Mouse (Mus musculus) CH12.LX (cell line): Measurements from ENCODE around the gene Phtf2. TPM values are rescaled to one million over a fixed set of nuclear protein-coding genes. Genes with fewer than 3 reads are reported as not detected.

Experiments
- DNase-seq: peaks from one replicate; pipeline ENCODE4 v3.0.0-alpha.2; 2013; ENCODE audit errors: extremely low read depth
- H3K27ac ChIP-seq: 2 replicates; pipeline ENCODE4 v1.5.1; 2012; ENCODE audit warnings: low read depth, mild to moderate bottlenecking, control low read depth, moderate library complexity; ENCODE audit not compliant: insufficient read depth
- H3K27me3 ChIP-seq: replicated peaks from 2 replicates; pipeline ENCODE3; 2012; ENCODE audit warnings: inconsistent platforms
- H3K36me3 ChIP-seq, 2 experiments: replicated peaks in 1 of 2; 2 replicates each; pipeline versions ENCODE3 to v1.6.1; 2012; ENCODE audit warnings: inconsistent platforms in 1 of 2, low read length in 1 of 2, mild to moderate bottlenecking in 1 of 2, mixed read lengths in 1 of 2, moderate library complexity in 1 of 2; ENCODE audit not compliant: control insufficient read depth in 1 of 2, insufficient read depth in 1 of 2
- H3K4me1 ChIP-seq, 2 experiments: 2 replicates each; pipeline ENCODE4 v1.6.1; 2012; ENCODE audit warnings: inconsistent platforms in 1 of 2, moderate library complexity in 1 of 2; ENCODE audit not compliant: insufficient read depth in 2 of 2, control insufficient read depth in 1 of 2
- H3K4me2 ChIP-seq: 2 replicates; pipeline ENCODE4 v1.6.1; 2012; ENCODE audit warnings: low read depth, mild to moderate bottlenecking, control low read depth; ENCODE audit not compliant: poor library complexity, insufficient read depth, severe bottlenecking
- H3K4me3 ChIP-seq, 3 experiments: fragments of 150-350 bp in 1 of 3; sonication (generic) in 1 of 3; replicated peaks in 1 of 3; 2 replicates each; pipeline versions ENCODE3 to v1.5.1; 2011 to 2012; ENCODE audit warnings: low read depth in 2 of 3, low read length in 2 of 3, mild to moderate bottlenecking in 2 of 3, moderate library complexity in 2 of 3, control low read depth in 1 of 3, improper control_type of control experiment in 1 of 3, inconsistent platforms in 1 of 3, mixed read lengths in 1 of 3; ENCODE audit not compliant: poor library complexity in 1 of 3
- H3K79me2 ChIP-seq: replicated peaks from 2 replicates; pipeline ENCODE4 v1.6.1; 2012; ENCODE audit warnings: mild to moderate bottlenecking, moderate library complexity; ENCODE audit not compliant: control insufficient read depth, poor library complexity, insufficient read depth, severe bottlenecking; ENCODE audit errors: extremely low read depth
- H3K9ac ChIP-seq: 2 replicates; pipeline ENCODE4 v1.6.1; 2012; ENCODE audit warnings: low read depth, mild to moderate bottlenecking, control low read depth, moderate library complexity; ENCODE audit not compliant: insufficient read depth
- H3K9me3 ChIP-seq: replicated peaks from 2 replicates; pipeline ENCODE3; 2012; ENCODE audit warnings: low read length, inconsistent platforms, mixed read lengths
- BHLHE40 ChIP-seq: IDR thresholded peaks from 2 replicates; pipeline ENCODE4 v1.6.1; 2011; ENCODE audit warnings: mild to moderate bottlenecking, low read depth, low read length, improper control_type of control experiment
- CHD2 ChIP-seq: IDR thresholded peaks from 2 replicates; pipeline ENCODE4 v1.6.1; 2011; ENCODE audit warnings: low read length, improper control_type of control experiment
- CTCF ChIP-seq, 2 experiments: IDR thresholded peaks in 1 of 2; conservative IDR thresholded peaks in 1 of 2; 2 replicates each; pipeline ENCODE4 v1.5.1; 2011 to 2012; ENCODE audit warnings: low read depth in 2 of 2, low read length in 2 of 2, improper control_type of control experiment in 1 of 2, inconsistent platforms in 1 of 2, mild to moderate bottlenecking in 1 of 2, moderate library complexity in 1 of 2
- E2F4 ChIP-seq: IDR thresholded peaks from 2 replicates; pipeline ENCODE4 v1.6.1; 2011; ENCODE audit warnings: low read depth, low read length, improper control_type of control experiment; ENCODE audit not compliant: insufficient replicate concordance
- ELF1 ChIP-seq: IDR thresholded peaks from 2 replicates; pipeline ENCODE4 v1.6.1; 2014; ENCODE audit warnings: low read depth, mild to moderate bottlenecking, inconsistent platforms, low read length, improper control_type of control experiment
- GABPA ChIP-seq: IDR thresholded peaks from 2 replicates; pipeline ENCODE4 v1.6.1; 2012; ENCODE audit warnings: low read depth, low read length, improper control_type of control experiment, inconsistent platforms; ENCODE audit not compliant: insufficient replicate concordance
- HCFC1 ChIP-seq: IDR thresholded peaks from 2 replicates; pipeline ENCODE4 v1.6.1; 2012; ENCODE audit warnings: low read depth, mild to moderate bottlenecking, inconsistent platforms, low read length, improper control_type of control experiment
- JUN ChIP-seq: IDR thresholded peaks from 2 replicates; pipeline ENCODE4 v1.6.1; 2011; ENCODE audit warnings: low read depth, mild to moderate bottlenecking, low read length, improper control_type of control experiment, moderate library complexity; ENCODE audit not compliant: insufficient read depth
- JUND ChIP-seq: conservative IDR thresholded peaks from 2 replicates; pipeline ENCODE4 v1.6.1; 2011; ENCODE audit warnings: low read depth, low read length, improper control_type of control experiment
- MAX ChIP-seq: IDR thresholded peaks from 2 replicates; pipeline ENCODE4 v1.6.1; 2011; ENCODE audit warnings: low read length, improper control_type of control experiment
- MAZ ChIP-seq: IDR thresholded peaks from 2 replicates; pipeline ENCODE4 v1.6.1; 2012; ENCODE audit warnings: low read depth, mild to moderate bottlenecking, inconsistent platforms, low read length, improper control_type of control experiment, moderate library complexity
- MXI1 ChIP-seq: IDR thresholded peaks from 2 replicates; pipeline ENCODE4 v1.6.1; 2011; ENCODE audit warnings: mild to moderate bottlenecking, low read depth, low read length, improper control_type of control experiment
- POLR2A ChIP-seq: IDR thresholded peaks from 2 replicates; pipeline ENCODE4 v1.6.1; 2011; ENCODE audit warnings: low read depth, mild to moderate bottlenecking, improper control_type of control experiment, low read length
- POLR2AphosphoS2 ChIP-seq: IDR thresholded peaks from 2 replicates; pipeline ENCODE4 v1.6.1; 2011; ENCODE audit warnings: low read depth, low read length, improper control_type of control experiment
- RAD21 ChIP-seq: IDR thresholded peaks from 2 replicates; pipeline ENCODE4 v1.6.1; 2011; ENCODE audit warnings: low read depth, mild to moderate bottlenecking, low read length, improper control_type of control experiment, moderate library complexity
- SIN3A ChIP-seq: IDR thresholded peaks from 2 replicates; pipeline ENCODE4 v1.6.1; 2012; ENCODE audit warnings: low read length, improper control_type of control experiment, inconsistent platforms
- SMC3 ChIP-seq: IDR thresholded peaks from 2 replicates; pipeline ENCODE4 v1.6.1; 2011; ENCODE audit warnings: low read depth, low read length, improper control_type of control experiment
- TBP ChIP-seq: conservative IDR thresholded peaks from 2 replicates; pipeline ENCODE4 v1.6.1; 2011; ENCODE audit warnings: low read depth, low read length, improper control_type of control experiment
- TCF12 ChIP-seq: IDR thresholded peaks from 2 replicates; pipeline ENCODE4 v1.6.1; 2014; ENCODE audit warnings: low read depth, mild to moderate bottlenecking, inconsistent platforms, low read length, improper control_type of control experiment
- UBTF ChIP-seq: IDR thresholded peaks from 2 replicates; pipeline ENCODE4 v1.6.1; 2012; ENCODE audit warnings: low read depth, mild to moderate bottlenecking, inconsistent platforms, low read length, improper control_type of control experiment, moderate library complexity
- USF1 ChIP-seq: IDR thresholded peaks from 2 replicates; pipeline ENCODE4 v1.6.1; 2014; ENCODE audit warnings: low read depth, mild to moderate bottlenecking, inconsistent platforms, low read length, improper control_type of control experiment
- USF2 ChIP-seq: conservative IDR thresholded peaks from 2 replicates; pipeline ENCODE4 v1.6.1; 2011; ENCODE audit warnings: low read depth, low read length, improper control_type of control experiment
- ZC3H11A ChIP-seq: IDR thresholded peaks from 2 replicates; pipeline ENCODE4 v1.6.1; 2012; ENCODE audit warnings: low read depth, mild to moderate bottlenecking, inconsistent platforms, low read length, improper control_type of control experiment
- ZMIZ1 ChIP-seq: IDR thresholded peaks from 2 replicates; pipeline ENCODE4 v1.6.1; 2012; ENCODE audit warnings: low read depth, mild to moderate bottlenecking, inconsistent platforms, low read length, improper control_type of control experiment
- ZNF384 ChIP-seq: IDR thresholded peaks from 2 replicates; pipeline ENCODE4 v1.6.1; 2012; ENCODE audit warnings: low read depth, low read length, improper control_type of control experiment, inconsistent platforms
- dilution Hi-C: fragments of 300-500 bp; cut with MboI; formaldehyde crosslinking; loops from 2 replicates; pipeline ENCODE4 v1.14.3; 2020; ENCODE audit warnings: low sequenced_read_pairs; ENCODE audit not compliant: extremely low pct_unique_long_range_greater_than_20kb, extremely low pct_ligation_motif_present
- in situ Hi-C: fragments of 300-500 bp; cut with MboI; formaldehyde crosslinking; loops from 3 replicates; pipeline ENCODE4 v1.14.3; 2019; ENCODE audit warnings: low sequenced_read_pairs, low pct_ligation_motif_present, low pct_unique_long_range_greater_than_20kb, mixed read lengths
- polyA plus RNA-seq: library from polyadenylated mRNA; unstranded; fragments of >175 nt; gene quantifications from 2 replicates; pipeline ENCODE4 v1.2.1, GENCODE M21; 2012; ENCODE audit warnings: low read depth; ENCODE audit not compliant: insufficient read length
- total RNA-seq, 2 experiments: library from RNA; depleted of rRNA; stranded (reverse); fragments of 300-350 nt in 1 of 2; fragments of >200 nt in 1 of 2; gene quantifications; 2 replicates each; pipeline ENCODE4 v1.2.3; 2012 to 2014

Gene Phtf2
- total and polyA plus RNA-seq, 3 experiments, result 18.5 to 30.4 (median 28.1) TPM

GRCm38 (mm10) chr5:20753963-20754362 lies 128.0 kb downstream of the Phtf2 start:
- dilution Hi-C loops (no loop called here), in situ Hi-C loops (no loop called here)
- H3K9ac ChIP-seq, result no peak overlapping the region
- H3K4me3 ChIP-seq, result no peak overlapping the region
- H3K4me2 ChIP-seq, result no peak overlapping the region
- no peaks in the 10 kb centered on the region for H3K9me3 ChIP-seq
- DNase-seq, result no peak
- no peaks in the 10 kb centered on the region for H3K27me3 ChIP-seq
- no peaks in the 10 kb centered on the region for H3K79me2 ChIP-seq
- no peak overlapping the region for H3K27ac ChIP-seq
- peaks cover 0 to 22% of the 10 kb centered on the region in 2 experiments for H3K36me3 ChIP-seq
- H3K4me1 ChIP-seq, result peaks cover 0 to 17% of the 10 kb centered on the region in 2 experiments; a peak in 2 of 4 replicates
- TF ChIP-seq CHD2 (no peak), HCFC1 (no peak), JUN (no peak), BHLHE40 (no peak), JUND (no peak), USF2 (no peak), UBTF (no peak), TBP (no peak), GABPA (no peak), E2F4 (no peak), MAZ (no peak)

- Histone ChIP-seq H3K27me3 (no peaks in the 10 kb centered on the region), H3K9ac (no peak overlapping the region), H3K4me3 (no peak overlapping the region), H3K36me3 (peaks cover 0 to 17% of the 10 kb centered on the region in 2 experiments), H3K9me3 (no peaks in the 10 kb centered on the region), H3K4me2 (no peak overlapping the region), H3K27ac (no peak overlapping the region), H3K79me2 (no peaks in the 10 kb centered on the region), H3K4me1 (peaks cover 3 to 22% of the 10 kb centered on the region in 2 experiments; a peak in 3 of 4 replicates)
- DNase-seq, result no peak
- dilution Hi-C loops, result no loop called here
- TF ChIP-seq MXI1 (no peak), ZNF384 (no peak), ELF1 (no peak), USF2 (no peak), POLR2A (no peak), ZC3H11A (no peak), TCF12 (no peak), RAD21 (no peak), USF1 (no peak), JUND (no peak), ZMIZ1 (no peak), POLR2AphosphoS2 (no peak), CTCF (conservative IDR thresholded peaks at IDR 0.05 in 1 of 2, IDR thresholded peaks at IDR 0.05 in 1 of 2; ENCODE audit: low read depth in 2 of 2, low read length in 2 of 2) (no peak), E2F4 (no peak), SMC3 (no peak), MAX (no peak), SIN3A (no peak), GABPA (no peak), MAZ (no peak)
- in situ Hi-C loops, result no loop called here
Observed at GRCm38 (mm10) chr5:20753096-20753495, 128.8 kb downstream of the Phtf2 start.
